Mouse (Mus musculus) thymus, postnatal 25 days (tissue): Measurements from ENCODE around the gene Abcc4.
"Not testable (repeated sequence)": the region's sequence is repeated elsewhere in the genome, so short reads cannot be mapped to it uniquely, and the experiment has no call there.

Experiments used
- DNase-seq: peaks from one replicate; pipeline ENCODE4 v3.0.0; 2022

The Abcc4 gene

GRCm38 (mm10) chr14:118572688-118573245 lies 133.3 kb downstream of the Abcc4 start:
- no peak for DNase-seq

- no peak for DNase-seq
Measured at GRCm38 (mm10) chr14:118569586-118569985, 136.4 kb downstream of the Abcc4 start.

- no peak for DNase-seq
Measured at GRCm38 (mm10) chr14:118568116-118568673, 137.8 kb downstream of the Abcc4 start.

GRCm38 (mm10) chr14:118566809-118567208 lies 139.2 kb downstream of the Abcc4 start:
- no peak for DNase-seq

GRCm38 (mm10) chr14:118566214-118566688 lies 139.8 kb downstream of the Abcc4 start:
- no peak for DNase-seq

GRCm38 (mm10) chr14:118565696-118566095 lies 140.3 kb downstream of the Abcc4 start:
- no peak for DNase-seq

- DNase-seq: no peak
Measured at GRCm38 (mm10) chr14:118563570-118563969, 142.4 kb downstream of the Abcc4 start.

- no peak for DNase-seq
Measured at GRCm38 (mm10) chr14:118552901-118553475, 153.0 kb downstream of the Abcc4 start.

GRCm38 (mm10) chr14:118552390-118552789 lies 153.6 kb downstream of the Abcc4 start:
- DNase-seq: no peak

- peak; percentile 30 for DNase-seq
Measured at GRCm38 (mm10) chr14:118551725-118552285, 154.2 kb downstream of the Abcc4 start.

- DNase-seq: peak; percentile 2
Measured at GRCm38 (mm10) chr14:118551061-118551724, 154.8 kb downstream of the Abcc4 start.

GRCm38 (mm10) chr14:118544493-118544892 lies 161.5 kb downstream of the Abcc4 start:
- no peak for DNase-seq

GRCm38 (mm10) chr14:118542947-118543346 lies 163.1 kb downstream of the Abcc4 start:
- DNase-seq: no peak

GRCm38 (mm10) chr14:118531539-118531938 lies 174.5 kb downstream of the Abcc4 start:
- DNase-seq: no peak

- no peak for DNase-seq
Measured at GRCm38 (mm10) chr14:118514280-118515031, 191.6 kb downstream of the Abcc4 start.

GRCm38 (mm10) chr14:118511715-118512114 lies 194.3 kb downstream of the Abcc4 start:
- DNase-seq: not testable (repeated sequence)

GRCm38 (mm10) chr14:118510793-118511192 lies 195.2 kb downstream of the Abcc4 start:
- DNase-seq: no peak

GRCm38 (mm10) chr14:118510216-118510615 lies 195.8 kb downstream of the Abcc4 start:
- DNase-seq: no peak

GRCm38 (mm10) chr14:118507829-118508228 lies 198.2 kb downstream of the Abcc4 start:
- no peak for DNase-seq

- DNase-seq: no peak
Measured at GRCm38 (mm10) chr14:118506591-118507146, 199.3 kb downstream of the Abcc4 start.

- no peak for DNase-seq
Measured at GRCm38 (mm10) chr14:118496767-118497166, 209.3 kb downstream of the Abcc4 start.

- no peak for DNase-seq
Measured at GRCm38 (mm10) chr14:118495458-118495857, 210.6 kb downstream of the Abcc4 start.
